ENCODE assay signal across 8 mouse cellular contexts in genomic region chr5:107352566-107352965, GRCm38 (mm10). TPM values are rescaled to one million over a fixed set of nuclear protein-coding genes. Genes with fewer than 3 reads are reported as not detected.
"Had no signal": no experiment of that assay in that cellular context is flagged by ENCODE, and none has a peak within 500 bp of the region (broad histone marks: within the 10 kb centered on the region; RNA-seq: fewer than 3 reads in every experiment).

No protein-coding gene starts in this region.

- DNase-seq: kidney, adult 8-10 months; kidney, postnatal 36 days; left cerebral cortex, postnatal 4 days; lung, adult 18-20 months; right cerebral cortex, postnatal 14 days had no signal

- ATAC-seq: intestine, postnatal 0 days; midbrain, embryonic 16.5 days had no signal

RNA-seq across cellular contexts. Expression of gene Ephx4, which starts 50.0 kb away (rescaled TPM):
- polyA plus RNA-seq: liver, adult 2 months had no signal
